Mouse (Mus musculus): Measurements from ENCODE around the gene C1qtnf9. TPM values are rescaled to one million over a fixed set of nuclear protein-coding genes. Genes with fewer than 3 reads are reported as not detected.

The C1qtnf9 gene
- polyA plus RNA-seq, 1 experiment, result 1.1 TPM

GRCm38 (mm10) chr14:60747154-60747870, 20.6 kb upstream of the C1qtnf9 start:
- no peaks in the 10 kb centered on the region for H3K36me3 ChIP-seq (ENCODE audit: control insufficient read depth, insufficient read depth, low read length)
- TF ChIP-seq POLR2A (IDR thresholded peaks at IDR 0.05; ENCODE audit: control insufficient read depth, low read depth, low read length), result no peak
- TF ChIP-seq CTCF (IDR thresholded peaks at IDR 0.05; ENCODE audit: control insufficient read depth, insufficient read depth, insufficient replicate concordance, low read depth, low read length), result no peak

GRCm38 (mm10) chr14:60749880-60750279, 18.1 kb upstream of the C1qtnf9 start:
- Histone ChIP-seq H3K36me3 (ENCODE audit: control insufficient read depth, insufficient read depth, low read length) (no peaks in the 10 kb centered on the region), H3K27me3 (ENCODE audit: control insufficient read depth, insufficient read depth, low read length) (no peaks in the 10 kb centered on the region), H3K4me3 (ENCODE audit: control insufficient read depth, low read depth, low read length) (no peak overlapping the region), H3K4me1 (ENCODE audit: control insufficient read depth, insufficient read depth, low read length) (no peaks in the 10 kb centered on the region; the same call in none of the 2 replicates), H3K27ac (ENCODE audit: control insufficient read depth, insufficient read depth, low read depth, low read length) (no peak overlapping the region)
- no peak for TF ChIP-seq CTCF (IDR thresholded peaks at IDR 0.05; ENCODE audit: control insufficient read depth, insufficient read depth, insufficient replicate concordance, low read depth, low read length)
- no peak for TF ChIP-seq POLR2A (IDR thresholded peaks at IDR 0.05; ENCODE audit: control insufficient read depth, low read depth, low read length)

More at GRCm38 (mm10) chr14:60747154-60747870, 20.6 kb upstream of the C1qtnf9 start:
- Histone ChIP-seq H3K4me1 (ENCODE audit: control insufficient read depth, insufficient read depth, low read length) (peaks cover 2% of the 10 kb centered on the region), H3K4me3 (ENCODE audit: control insufficient read depth, low read depth, low read length) (no peak overlapping the region), H3K27me3 (ENCODE audit: control insufficient read depth, insufficient read depth, low read length) (no peaks in the 10 kb centered on the region), H3K27ac (ENCODE audit: control insufficient read depth, insufficient read depth, low read depth, low read length) (no peak overlapping the region)

DNA sequence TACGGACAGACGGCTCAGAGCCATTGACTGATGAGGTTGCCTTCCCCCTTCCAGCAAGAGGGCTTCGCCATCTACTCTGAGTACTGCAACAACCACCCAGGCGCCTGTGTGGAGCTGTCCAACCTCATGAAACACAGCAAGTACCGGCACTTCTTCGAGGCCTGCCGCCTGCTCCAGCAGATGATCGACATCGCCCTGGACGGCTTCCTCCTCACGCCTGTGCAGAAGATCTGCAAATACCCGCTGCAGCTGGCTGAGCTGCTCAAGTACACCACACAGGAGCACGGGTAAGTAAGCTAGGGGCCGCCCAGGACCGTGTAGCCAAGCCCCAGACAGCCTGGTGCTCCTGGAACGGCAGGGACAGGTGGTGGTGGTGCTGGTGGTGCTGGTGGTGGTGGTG, 16.4 kb upstream of the C1qtnf9 start:
- H3K27me3 ChIP-seq (ENCODE audit: control insufficient read depth, insufficient read depth, low read length), result no peaks in the 10 kb centered on the region
- no peaks in the 10 kb centered on the region for H3K36me3 ChIP-seq (ENCODE audit: control insufficient read depth, insufficient read depth, low read length)
- H3K4me1 ChIP-seq (ENCODE audit: control insufficient read depth, insufficient read depth, low read length), result no peaks in the 10 kb centered on the region; the same call in none of the 2 replicates
- no peak overlapping the region for H3K4me3 ChIP-seq (ENCODE audit: control insufficient read depth, low read depth, low read length)
- no peak overlapping the region for H3K27ac ChIP-seq (ENCODE audit: control insufficient read depth, insufficient read depth, low read depth, low read length)
- no peak for TF ChIP-seq POLR2A (IDR thresholded peaks at IDR 0.05; ENCODE audit: control insufficient read depth, low read depth, low read length)
- no peak for TF ChIP-seq CTCF (IDR thresholded peaks at IDR 0.05; ENCODE audit: control insufficient read depth, insufficient read depth, insufficient replicate concordance, low read depth, low read length)

DNA sequence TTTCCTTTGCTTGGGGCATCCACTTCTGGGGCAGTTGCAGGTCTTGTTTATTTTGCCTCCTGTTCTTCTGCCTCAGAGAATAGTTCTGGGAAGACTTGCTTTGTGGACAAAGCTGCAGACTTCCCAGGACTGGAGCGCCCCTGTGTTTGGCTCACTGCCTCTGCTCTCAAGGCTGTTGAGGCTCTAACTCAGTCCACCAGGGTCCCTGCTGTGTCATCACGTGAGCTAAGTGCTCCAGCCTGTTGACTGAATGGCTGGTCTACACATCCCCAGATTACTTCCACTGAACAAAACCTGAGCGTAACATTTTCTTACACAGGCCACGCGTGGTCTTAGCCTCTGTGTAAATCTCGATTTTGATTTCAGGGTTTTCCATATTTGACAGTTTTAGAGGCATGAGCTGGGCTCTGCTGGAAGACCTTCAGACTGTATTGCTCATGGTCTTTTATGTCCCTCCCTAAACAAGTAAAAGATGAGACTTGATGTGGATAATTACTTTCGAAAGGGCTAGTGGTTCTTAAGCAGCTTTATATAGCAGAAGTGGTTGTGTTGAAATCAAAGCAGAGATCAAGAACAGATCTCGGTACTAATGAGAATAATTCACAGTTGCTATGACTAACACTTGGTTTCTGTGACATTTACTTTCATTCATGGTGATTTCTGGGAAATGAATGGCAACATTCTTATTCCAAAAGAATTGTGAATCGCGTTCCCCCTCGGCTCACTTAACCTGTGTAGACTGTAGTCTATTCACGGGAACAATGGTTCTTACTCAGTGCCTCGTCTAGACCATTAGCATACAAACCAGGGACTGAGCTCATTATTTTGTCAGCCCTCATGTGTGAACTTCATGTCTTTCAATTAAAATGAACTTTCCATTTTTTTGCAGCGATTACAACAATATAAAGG, 14.8 kb upstream of the C1qtnf9 start:
- Histone ChIP-seq H3K4me1 (ENCODE audit: control insufficient read depth, insufficient read depth, low read length) (no peaks in the 10 kb centered on the region; the same call in none of the 2 replicates), H3K27me3 (ENCODE audit: control insufficient read depth, insufficient read depth, low read length) (no peaks in the 10 kb centered on the region), H3K4me3 (ENCODE audit: control insufficient read depth, low read depth, low read length) (no peak overlapping the region), H3K36me3 (ENCODE audit: control insufficient read depth, insufficient read depth, low read length) (no peaks in the 10 kb centered on the region), H3K27ac (ENCODE audit: control insufficient read depth, insufficient read depth, low read depth, low read length) (no peak overlapping the region)
- TF ChIP-seq POLR2A (IDR thresholded peaks at IDR 0.05; ENCODE audit: control insufficient read depth, low read depth, low read length), result no peak
- TF ChIP-seq CTCF (IDR thresholded peaks at IDR 0.05; ENCODE audit: control insufficient read depth, insufficient read depth, insufficient replicate concordance, low read depth, low read length), result no peak

- no peak overlapping the region for H3K4me3 ChIP-seq (ENCODE audit: control insufficient read depth, low read depth, low read length)
- H3K27me3 ChIP-seq (ENCODE audit: control insufficient read depth, insufficient read depth, low read length), result no peaks in the 10 kb centered on the region
- H3K36me3 ChIP-seq (ENCODE audit: control insufficient read depth, insufficient read depth, low read length), result no peaks in the 10 kb centered on the region
- no peaks in the 10 kb centered on the region; the same call in none of the 2 replicates for H3K4me1 ChIP-seq (ENCODE audit: control insufficient read depth, insufficient read depth, low read length)
- TF ChIP-seq POLR2A (IDR thresholded peaks at IDR 0.05; ENCODE audit: control insufficient read depth, low read depth, low read length), result no peak
- TF ChIP-seq CTCF (IDR thresholded peaks at IDR 0.05; ENCODE audit: control insufficient read depth, insufficient read depth, insufficient replicate concordance, low read depth, low read length), result no peak
- H3K27ac ChIP-seq (ENCODE audit: control insufficient read depth, insufficient read depth, low read depth, low read length), result no peak overlapping the region
These were observed 14.2 kb upstream of the C1qtnf9 start for GRCm38 (mm10) chr14:60753801-60754126.

GRCm38 (mm10) chr14:60754656-60755055, 13.3 kb upstream of the C1qtnf9 start:
- TF ChIP-seq CTCF (IDR thresholded peaks at IDR 0.05; ENCODE audit: control insufficient read depth, insufficient read depth, insufficient replicate concordance, low read depth, low read length) (no peak), POLR2A (IDR thresholded peaks at IDR 0.05; ENCODE audit: control insufficient read depth, low read depth, low read length) (no peak)
- Histone ChIP-seq H3K27me3 (ENCODE audit: control insufficient read depth, insufficient read depth, low read length) (no peaks in the 10 kb centered on the region), H3K36me3 (ENCODE audit: control insufficient read depth, insufficient read depth, low read length) (no peaks in the 10 kb centered on the region), H3K27ac (ENCODE audit: control insufficient read depth, insufficient read depth, low read depth, low read length) (no peak overlapping the region), H3K4me1 (ENCODE audit: control insufficient read depth, insufficient read depth, low read length) (no peaks in the 10 kb centered on the region; the same call in none of the 2 replicates), H3K4me3 (ENCODE audit: control insufficient read depth, low read depth, low read length) (no peak overlapping the region)

DNA sequence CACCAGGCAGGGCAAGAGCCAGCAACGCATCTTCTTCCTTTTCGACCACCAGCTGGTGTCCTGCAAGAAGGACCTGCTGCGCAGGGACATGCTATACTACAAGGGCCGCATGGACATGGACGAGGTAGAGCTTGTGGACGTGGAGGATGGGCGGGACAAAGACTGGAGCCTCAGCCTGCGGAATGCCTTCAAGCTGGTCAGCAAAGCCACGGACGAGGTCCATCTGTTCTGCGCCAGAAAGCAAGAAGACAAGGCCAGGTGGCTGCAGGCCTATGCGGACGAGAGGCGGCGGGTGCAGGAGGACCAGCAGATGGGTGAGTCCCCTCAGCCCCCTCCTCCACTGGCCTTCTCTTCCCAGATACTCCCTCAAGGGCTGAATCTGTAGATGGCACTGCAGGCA, 11.7 kb upstream of the C1qtnf9 start:
- H3K27me3 ChIP-seq (ENCODE audit: control insufficient read depth, insufficient read depth, low read length), result no peaks in the 10 kb centered on the region
- H3K4me3 ChIP-seq (ENCODE audit: control insufficient read depth, low read depth, low read length), result no peak overlapping the region
- no peak overlapping the region for H3K27ac ChIP-seq (ENCODE audit: control insufficient read depth, insufficient read depth, low read depth, low read length)
- H3K4me1 ChIP-seq (ENCODE audit: control insufficient read depth, insufficient read depth, low read length), result no peaks in the 10 kb centered on the region
- no peak for TF ChIP-seq CTCF (IDR thresholded peaks at IDR 0.05; ENCODE audit: control insufficient read depth, insufficient read depth, insufficient replicate concordance, low read depth, low read length)
- no peak for TF ChIP-seq POLR2A (IDR thresholded peaks at IDR 0.05; ENCODE audit: control insufficient read depth, low read depth, low read length)
- H3K36me3 ChIP-seq (ENCODE audit: control insufficient read depth, insufficient read depth, low read length), result no peaks in the 10 kb centered on the region
